Mouse (Mus musculus): ENCODE results near the gene Ptprg. TPM values are rescaled to one million over a fixed set of nuclear protein-coding genes. Genes with fewer than 3 reads are reported as not detected.

Ptprg gene
- total and polyA plus RNA-seq, 3 experiments: not detected

GRCm38 (mm10) chr14:11988975-11989374 is 435.6 kb downstream of the Ptprg start:
- H3K9ac ChIP-seq (ENCODE audit: control insufficient read depth, low read depth, low read length, poor library complexity, severe bottlenecking): no peak overlapping the region
- no peaks in the 10 kb centered on the region for H3K9me3 ChIP-seq (replicated peaks; ENCODE audit: insufficient read depth, low read length)
- DNase-seq (ENCODE audit: low read depth, low spot score): no peak
- no peaks in the 10 kb centered on the region for H3K79me2 ChIP-seq (ENCODE audit: control insufficient read depth, insufficient read depth, low read length, poor library complexity)
- TF ChIP-seq KAT2A (conservative IDR thresholded peaks at IDR 0.05; ENCODE audit: low read depth, low read length): no peak
- TF ChIP-seq NELFE (IDR thresholded peaks at IDR 0.05; ENCODE audit: low read depth, low read length): no peak
- no peak for TF ChIP-seq POLR2A (IDR thresholded peaks at IDR 0.05; ENCODE audit: control insufficient read depth in 1 of 2, insufficient read depth in 1 of 2, low read depth in 1 of 2, low read length in 2 of 2, poor library complexity in 1 of 2)
- H3K4me1 ChIP-seq (ENCODE audit: control insufficient read depth in 1 of 2, insufficient read depth in 2 of 2, low read length in 2 of 2): no peaks in the 10 kb centered on the region
- H3K36me3 ChIP-seq (ENCODE audit: control insufficient read depth in 1 of 2, insufficient read depth in 2 of 2, low read length in 2 of 2): no peaks in the 10 kb centered on the region
- H3K27me3 ChIP-seq (ENCODE audit: control insufficient read depth in 1 of 2, insufficient read depth in 2 of 2, low read length in 2 of 2): no peaks in the 10 kb centered on the region
- H3K27ac ChIP-seq (ENCODE audit: control insufficient read depth, low read depth, low read length): no peak overlapping the region
- no peak overlapping the region for H3K4me3 ChIP-seq (ENCODE audit: control insufficient read depth in 1 of 2, insufficient read depth in 1 of 2, low read depth in 2 of 2, low read length in 2 of 2)

- no peak overlapping the region for H3K27ac ChIP-seq (ENCODE audit: control insufficient read depth, low read depth, low read length)
- no peak overlapping the region for H3K4me3 ChIP-seq (ENCODE audit: control insufficient read depth in 1 of 2, insufficient read depth in 1 of 2, low read depth in 2 of 2, low read length in 2 of 2)
- DNase-seq (ENCODE audit: low read depth, low spot score): no peak
- TF ChIP-seq MAX (IDR thresholded peaks at IDR 0.05; ENCODE audit: low read length): no peak
- no peak for TF ChIP-seq NRF1 (IDR thresholded peaks at IDR 0.05; ENCODE audit: insufficient read depth, low read depth, low read length, poor library complexity, severe bottlenecking)
- no peak for TF ChIP-seq TCF12 (IDR thresholded peaks at IDR 0.05; ENCODE audit: low read depth, low read length)
- TF ChIP-seq ETS1 (IDR thresholded peaks at IDR 0.05; ENCODE audit: low read depth, low read length): no peak
- no peak for TF ChIP-seq ELF1 (IDR thresholded peaks at IDR 0.05; ENCODE audit: low read depth, low read length)
- no peak for TF ChIP-seq ZC3H11A (IDR thresholded peaks at IDR 0.05; ENCODE audit: low read depth, low read length)
- no peak for TF ChIP-seq ZNF384 (IDR thresholded peaks at IDR 0.05; ENCODE audit: low read depth, low read length)
- no peak for TF ChIP-seq MXI1 (IDR thresholded peaks at IDR 0.05; ENCODE audit: low read depth, low read length)
- TF ChIP-seq POLR2A (IDR thresholded peaks at IDR 0.05; ENCODE audit: control insufficient read depth in 1 of 2, insufficient read depth in 1 of 2, low read depth in 1 of 2, low read length in 2 of 2, poor library complexity in 1 of 2): no peak
- TF ChIP-seq RAD21 (IDR thresholded peaks at IDR 0.05; ENCODE audit: low read depth, low read length): no peak
- H3K4me1 ChIP-seq (ENCODE audit: control insufficient read depth in 1 of 2, insufficient read depth in 2 of 2, low read length in 2 of 2): no peaks in the 10 kb centered on the region
- no peaks in the 10 kb centered on the region for H3K36me3 ChIP-seq (ENCODE audit: control insufficient read depth in 1 of 2, insufficient read depth in 2 of 2, low read length in 2 of 2)
- no peaks in the 10 kb centered on the region for H3K79me2 ChIP-seq (ENCODE audit: control insufficient read depth, insufficient read depth, low read length, poor library complexity)
- H3K9me3 ChIP-seq (replicated peaks; ENCODE audit: insufficient read depth, low read length): no peaks in the 10 kb centered on the region
- no peak overlapping the region for H3K9ac ChIP-seq (ENCODE audit: control insufficient read depth, low read depth, low read length, poor library complexity, severe bottlenecking)
- no peaks in the 10 kb centered on the region for H3K27me3 ChIP-seq (ENCODE audit: control insufficient read depth in 1 of 2, insufficient read depth in 2 of 2, low read length in 2 of 2)
These were observed 437.8 kb downstream of the Ptprg start for GRCm38 (mm10) chr14:11991151-11991550.

- Histone ChIP-seq H3K9ac (ENCODE audit: control insufficient read depth, low read depth, low read length, poor library complexity, severe bottlenecking) (no peak overlapping the region), H3K4me3 (ENCODE audit: control insufficient read depth in 1 of 2, insufficient read depth in 1 of 2, low read depth in 2 of 2, low read length in 2 of 2) (no peak overlapping the region), H3K9me3 (replicated peaks; ENCODE audit: insufficient read depth, low read length) (no peaks in the 10 kb centered on the region), H3K36me3 (ENCODE audit: control insufficient read depth in 1 of 2, insufficient read depth in 2 of 2, low read length in 2 of 2) (no peaks in the 10 kb centered on the region), H3K27ac (ENCODE audit: control insufficient read depth, low read depth, low read length) (no peak overlapping the region), H3K4me1 (ENCODE audit: control insufficient read depth in 1 of 2, insufficient read depth in 2 of 2, low read length in 2 of 2) (no peaks in the 10 kb centered on the region), H3K27me3 (ENCODE audit: control insufficient read depth in 1 of 2, insufficient read depth in 2 of 2, low read length in 2 of 2) (no peaks in the 10 kb centered on the region), H3K79me2 (ENCODE audit: control insufficient read depth, insufficient read depth, low read length, poor library complexity) (no peaks in the 10 kb centered on the region)
- no peak for DNase-seq (ENCODE audit: low read depth, low spot score)
- no peak for TF ChIP-seq KAT2A (conservative IDR thresholded peaks at IDR 0.05; ENCODE audit: low read depth, low read length)
- no peak for TF ChIP-seq RCOR1 (IDR thresholded peaks at IDR 0.05; ENCODE audit: low read depth, low read length)
- TF ChIP-seq MXI1 (IDR thresholded peaks at IDR 0.05; ENCODE audit: low read depth, low read length): no peak
- TF ChIP-seq USF1 (IDR thresholded peaks at IDR 0.05; ENCODE audit: low read depth, low read length): no peak
- no peak for TF ChIP-seq MAFK (IDR thresholded peaks at IDR 0.05; ENCODE audit: borderline replicate concordance, low read depth, low read length)
- no peak for TF ChIP-seq POLR2AphosphoS2 (IDR thresholded peaks at IDR 0.05; ENCODE audit: low read length)
- TF ChIP-seq CHD2 (IDR thresholded peaks at IDR 0.05; ENCODE audit: low read length): no peak
- no peak for TF ChIP-seq MYC (IDR thresholded peaks at IDR 0.05; ENCODE audit: low read depth, low read length)
- no peak for TF ChIP-seq ZNF384 (IDR thresholded peaks at IDR 0.05; ENCODE audit: low read depth, low read length)
- TF ChIP-seq TBP (IDR thresholded peaks at IDR 0.05; ENCODE audit: low read depth, low read length): no peak
- no peak for TF ChIP-seq MAX (IDR thresholded peaks at IDR 0.05; ENCODE audit: low read length)
- no peak for TF ChIP-seq NELFE (IDR thresholded peaks at IDR 0.05; ENCODE audit: low read depth, low read length)
- no peak for TF ChIP-seq TCF12 (IDR thresholded peaks at IDR 0.05; ENCODE audit: low read depth, low read length)
- no peak for TF ChIP-seq ZMIZ1 (IDR thresholded peaks at IDR 0.05; ENCODE audit: low read depth, low read length)
- TF ChIP-seq RAD21 (IDR thresholded peaks at IDR 0.05; ENCODE audit: low read depth, low read length): no peak
- no peak for TF ChIP-seq SIN3A (IDR thresholded peaks at IDR 0.05; ENCODE audit: low read length)
- no peak for TF ChIP-seq CHD1 (IDR thresholded peaks at IDR 0.05; ENCODE audit: low read depth, low read length)
- TF ChIP-seq GATA1 (IDR thresholded peaks at IDR 0.05; ENCODE audit: low read depth, low read length): no peak
These were observed 438.8 kb downstream of the Ptprg start for GRCm38 (mm10) chr14:11992111-11992510.
